Mouse (Mus musculus): ENCODE data around the gene Scd1. TPM values are rescaled to one million over a fixed set of nuclear protein-coding genes. Genes with fewer than 3 reads are reported as not detected.

The Scd1 gene
- total and polyA plus RNA-seq, 3 experiments = 225 to 314 (median 244) TPM

- Histone ChIP-seq H3K9me3 (replicated peaks; ENCODE audit: low read length) (no peaks in the 10 kb centered on the region), H3K4me1 (ENCODE audit: control insufficient read depth in 1 of 2, insufficient read depth in 2 of 2) (peaks cover 14 to 50% of the 10 kb centered on the region in 2 experiments), H3K27ac (ENCODE audit: insufficient read depth, low read depth) (peak overlapping the region; percentile 55; the same call in 1 of the 2 replicates), H3K9ac (ENCODE audit: insufficient read depth, low read depth) (peak overlapping the region; percentile 78), H3K4me3 (replicated peaks in 1 of 3; ENCODE audit: low read depth in 2 of 3, low read length in 2 of 3, poor library complexity in 1 of 3) (peak overlapping the region; percentile 64 to 72 (median 71)), H3K4me2 (ENCODE audit: insufficient read depth, low read depth, poor library complexity, severe bottlenecking) (peak overlapping the region; percentile 63), H3K27me3 (replicated peaks) (no peaks in the 10 kb centered on the region), H3K79me2 (replicated peaks; ENCODE audit: control insufficient read depth, extremely low read depth, insufficient read depth, poor library complexity, severe bottlenecking) (peaks cover 40% of the 10 kb centered on the region), H3K36me3 (replicated peaks in 1 of 2; ENCODE audit: control insufficient read depth in 1 of 2, insufficient read depth in 1 of 2, low read length in 1 of 2) (peaks cover 18 to 32% of the 10 kb centered on the region in 2 experiments)
- TF ChIP-seq SIN3A (IDR thresholded peaks at IDR 0.05; ENCODE audit: low read length) (0 out of 2 replicates have a peak, but pooled peaks have one; percentile 47), MAZ (IDR thresholded peaks at IDR 0.05; ENCODE audit: low read depth, low read length) (no peak), USF1 (IDR thresholded peaks at IDR 0.05; ENCODE audit: low read depth, low read length) (no peak), CHD1 (IDR thresholded peaks at IDR 0.05; ENCODE audit: low read depth, low read length) (no peak), ETS1 (conservative IDR thresholded peaks at IDR 0.05; ENCODE audit: low read depth, low read length) (peak; percentile 6; the same call in 1 of the 2 replicates)
- in situ Hi-C loops (cut with MboI; ENCODE audit: low pct_ligation_motif_present, low pct_unique_long_range_greater_than_20kb, low sequenced_read_pairs) = no loop called here
- dilution Hi-C loops (cut with MboI; ENCODE audit: extremely low pct_ligation_motif_present, extremely low pct_unique_long_range_greater_than_20kb, low sequenced_read_pairs) = no loop called here
- DNase-seq (ENCODE audit: extremely low read depth) = peak; percentile 56
Measured at GRCm38 (mm10) chr19:44408223-44408545, 505 bp upstream of the Scd1 start.

GRCm38 (mm10) chr19:44403546-44403945 lies 4.1 kb downstream of the Scd1 start:
- no peak overlapping the region for H3K9ac ChIP-seq (ENCODE audit: insufficient read depth, low read depth)
- peaks cover 47% of the 10 kb centered on the region for H3K79me2 ChIP-seq (replicated peaks; ENCODE audit: control insufficient read depth, extremely low read depth, insufficient read depth, poor library complexity, severe bottlenecking)
- no peak overlapping the region for H3K4me2 ChIP-seq (ENCODE audit: insufficient read depth, low read depth, poor library complexity, severe bottlenecking)
- H3K9me3 ChIP-seq (replicated peaks; ENCODE audit: low read length) = no peaks in the 10 kb centered on the region
- in situ Hi-C loops (cut with MboI; ENCODE audit: low pct_ligation_motif_present, low pct_unique_long_range_greater_than_20kb, low sequenced_read_pairs) = no loop called here
- DNase-seq (ENCODE audit: extremely low read depth) = no peak
- no peak for TF ChIP-seq KAT2A (IDR thresholded peaks at IDR 0.05; ENCODE audit: insufficient replicate concordance, low read length)
- no peak for TF ChIP-seq ETS1 (conservative IDR thresholded peaks at IDR 0.05; ENCODE audit: low read depth, low read length)
- no peak for TF ChIP-seq MYC (IDR thresholded peaks at IDR 0.05; ENCODE audit: low read depth, low read length)
- TF ChIP-seq NELFE (IDR thresholded peaks at IDR 0.05; ENCODE audit: low read depth, low read length) = no peak
- TF ChIP-seq PAX5 (IDR thresholded peaks at IDR 0.05; ENCODE audit: low read length) = no peak
- no peak for TF ChIP-seq NRF1 (IDR thresholded peaks at IDR 0.05; ENCODE audit: low read depth, low read length)
- no peak for TF ChIP-seq MXI1 (IDR thresholded peaks at IDR 0.05; ENCODE audit: low read depth, low read length)
- no peak for TF ChIP-seq TCF12 (IDR thresholded peaks at IDR 0.05; ENCODE audit: low read depth, low read length)
- no peak for TF ChIP-seq USF1 (IDR thresholded peaks at IDR 0.05; ENCODE audit: low read depth, low read length)
- TF ChIP-seq ZNF384 (IDR thresholded peaks at IDR 0.05; ENCODE audit: low read depth, low read length) = no peak
- no peak for TF ChIP-seq JUND (conservative IDR thresholded peaks at IDR 0.05; ENCODE audit: low read depth, low read length)
- TF ChIP-seq CHD2 (IDR thresholded peaks at IDR 0.05; ENCODE audit: low read length) = no peak
- TF ChIP-seq HCFC1 (IDR thresholded peaks at IDR 0.05; ENCODE audit: low read depth, low read length) = no peak
- no peak for TF ChIP-seq BHLHE40 (IDR thresholded peaks at IDR 0.05; ENCODE audit: low read depth, low read length)
- H3K27me3 ChIP-seq (replicated peaks) = no peaks in the 10 kb centered on the region
- H3K36me3 ChIP-seq (replicated peaks in 1 of 2; ENCODE audit: control insufficient read depth in 1 of 2, insufficient read depth in 1 of 2, low read length in 1 of 2) = peaks cover 64 to 77% of the 10 kb centered on the region in 2 experiments
- dilution Hi-C loops (cut with MboI; ENCODE audit: extremely low pct_ligation_motif_present, extremely low pct_unique_long_range_greater_than_20kb, low sequenced_read_pairs) = no loop called here
- H3K4me1 ChIP-seq (ENCODE audit: control insufficient read depth in 1 of 2, insufficient read depth in 2 of 2) = peaks cover 8 to 73% of the 10 kb centered on the region in 2 experiments; a peak in 3 of 4 replicates
- H3K4me3 ChIP-seq (replicated peaks in 1 of 3; ENCODE audit: low read depth in 2 of 3, low read length in 2 of 3, poor library complexity in 1 of 3) = no peak overlapping the region
- peak overlapping the region; percentile 26; the same call in 1 of the 2 replicates for H3K27ac ChIP-seq (ENCODE audit: insufficient read depth, low read depth)
